Mouse (Mus musculus) ES-Bruce4 (cell line): ENCODE results near the gene Dync1li1.

Experiments used
- CTCF ChIP-seq: IDR thresholded peaks from one replicate; pipeline ENCODE4 v1.8.1; 2011; ENCODE audit warnings: low read depth, low read length
- EP300 ChIP-seq: IDR thresholded peaks from 2 replicates; pipeline ENCODE4 v1.6.1; 2011; ENCODE audit warnings: low read depth, low read length; ENCODE audit not compliant: insufficient read depth
- POLR2A ChIP-seq: IDR thresholded peaks from one replicate; pipeline ENCODE4 v1.8.1; 2011; ENCODE audit warnings: low read length; ENCODE audit not compliant: insufficient read depth

GRCm38 (mm10) chr9:114691112-114691511, 2.5 kb downstream of the Dync1li1 start:
- TF ChIP-seq POLR2A, result no peak
- no peak for TF ChIP-seq CTCF
- TF ChIP-seq EP300, result no peak
